Mouse (Mus musculus): ENCODE measurements around the gene Ssr2. TPM values are rescaled to one million over a fixed set of nuclear protein-coding genes. Genes with fewer than 3 reads are reported as not detected.

Ssr2 gene
- polyA plus RNA-seq, 1 experiment from 2014 or later: 127 TPM

- H3K4me2 ChIP-seq (ENCODE audit: low read depth, low read length): peak overlapping the region; percentile 95
- peak overlapping the region; percentile 96 for H3K4me3 ChIP-seq (ENCODE audit: low read depth, low read length)
- H3K9ac ChIP-seq (replicated peaks; ENCODE audit: low read depth, low read length): peak overlapping the region; percentile 96
- no peaks in the 10 kb centered on the region for H3K27me3 ChIP-seq (ENCODE audit: control insufficient read depth, insufficient read depth, low read length)
- H3K27ac ChIP-seq (ENCODE audit: low read depth, low read length): peak overlapping the region; percentile 97
- under 1% methylated on average over 61 of the region's 64 CpGs for WGBS
- no peaks in the 10 kb centered on the region for H3K9me3 ChIP-seq (ENCODE audit: control insufficient read depth, low read length)
- ATAC-seq (ENCODE audit: low read depth): peak; percentile 58
- peaks cover 22% of the 10 kb centered on the region for H3K4me1 ChIP-seq (ENCODE audit: control insufficient read depth, insufficient read depth, low read length)
- H3K36me3 ChIP-seq (ENCODE audit: control insufficient read depth, insufficient read depth, low read length): no peaks in the 10 kb centered on the region; the same call in 1 of the 2 replicates
These were observed 45.4 kb downstream of the Ssr2 start for GRCm38 (mm10) chr3:88620992-88621536.

- H3K4me3 ChIP-seq (ENCODE audit: low read depth, low read length): peak overlapping the region; percentile 96
- no peaks in the 10 kb centered on the region for H3K27me3 ChIP-seq (ENCODE audit: control insufficient read depth, insufficient read depth, low read length)
- 0% methylated on average over 30 of the region's 36 CpGs for WGBS
- H3K27ac ChIP-seq (ENCODE audit: low read depth, low read length): peak overlapping the region; percentile 97
- peak; percentile 2; the same call in 1 of the 2 replicates for ATAC-seq (ENCODE audit: low read depth)
- peak overlapping the region; percentile 96 for H3K9ac ChIP-seq (replicated peaks; ENCODE audit: low read depth, low read length)
- H3K36me3 ChIP-seq (ENCODE audit: control insufficient read depth, insufficient read depth, low read length): no peaks in the 10 kb centered on the region
- no peaks in the 10 kb centered on the region for H3K9me3 ChIP-seq (ENCODE audit: control insufficient read depth, low read length)
- peaks cover 24% of the 10 kb centered on the region for H3K4me1 ChIP-seq (ENCODE audit: control insufficient read depth, insufficient read depth, low read length)
- H3K4me2 ChIP-seq (ENCODE audit: low read depth, low read length): peak overlapping the region; percentile 95
These were observed 45.9 kb downstream of the Ssr2 start for GRCm38 (mm10) chr3:88621537-88622112.

GRCm38 (mm10) chr3:88622113-88622940 lies 46.7 kb downstream of the Ssr2 start:
- H3K9me3 ChIP-seq (ENCODE audit: control insufficient read depth, low read length): no peaks in the 10 kb centered on the region
- H3K27ac ChIP-seq (ENCODE audit: low read depth, low read length): peak overlapping the region; percentile 97
- peaks cover 29% of the 10 kb centered on the region for H3K4me1 ChIP-seq (ENCODE audit: control insufficient read depth, insufficient read depth, low read length)
- H3K27me3 ChIP-seq (ENCODE audit: control insufficient read depth, insufficient read depth, low read length): no peaks in the 10 kb centered on the region
- under 1% methylated on average over 24 of the region's 24 CpGs for WGBS
- peak overlapping the region; percentile 96 for H3K4me3 ChIP-seq (ENCODE audit: low read depth, low read length)
- H3K4me2 ChIP-seq (ENCODE audit: low read depth, low read length): peak overlapping the region; percentile 95
- ATAC-seq (ENCODE audit: low read depth): peak; percentile 21; the same call in 1 of the 2 replicates
- peak overlapping the region; percentile 96 for H3K9ac ChIP-seq (replicated peaks; ENCODE audit: low read depth, low read length)
- no peaks in the 10 kb centered on the region for H3K36me3 ChIP-seq (ENCODE audit: control insufficient read depth, insufficient read depth, low read length)

GRCm38 (mm10) chr3:88622941-88623345 lies 47.3 kb downstream of the Ssr2 start:
- H3K4me1 ChIP-seq (ENCODE audit: control insufficient read depth, insufficient read depth, low read length): peaks cover 29% of the 10 kb centered on the region
- no peaks in the 10 kb centered on the region for H3K9me3 ChIP-seq (ENCODE audit: control insufficient read depth, low read length)
- ATAC-seq (ENCODE audit: low read depth): peak; percentile 19; the same call in 1 of the 2 replicates
- peak overlapping the region; percentile 96 for H3K4me3 ChIP-seq (ENCODE audit: low read depth, low read length)
- peak overlapping the region; percentile 96 for H3K9ac ChIP-seq (replicated peaks; ENCODE audit: low read depth, low read length)
- H3K4me2 ChIP-seq (ENCODE audit: low read depth, low read length): peak overlapping the region; percentile 95
- no peaks in the 10 kb centered on the region for H3K27me3 ChIP-seq (ENCODE audit: control insufficient read depth, insufficient read depth, low read length)
- H3K27ac ChIP-seq (ENCODE audit: low read depth, low read length): peak overlapping the region; percentile 97
- 3% methylated on average over 6 of the region's 6 CpGs for WGBS
- H3K36me3 ChIP-seq (ENCODE audit: control insufficient read depth, insufficient read depth, low read length): no peaks in the 10 kb centered on the region

GRCm38 (mm10) chr3:88623346-88624135 lies 47.9 kb downstream of the Ssr2 start:
- Histone ChIP-seq H3K4me3 (ENCODE audit: low read depth, low read length) (peak overlapping the region; percentile 96), H3K9ac (replicated peaks; ENCODE audit: low read depth, low read length) (peak overlapping the region; percentile 96), H3K9me3 (ENCODE audit: control insufficient read depth, low read length) (no peaks in the 10 kb centered on the region), H3K27me3 (ENCODE audit: control insufficient read depth, insufficient read depth, low read length) (no peaks in the 10 kb centered on the region), H3K36me3 (ENCODE audit: control insufficient read depth, insufficient read depth, low read length) (no peaks in the 10 kb centered on the region), H3K4me2 (ENCODE audit: low read depth, low read length) (peak overlapping the region; percentile 95), H3K27ac (ENCODE audit: low read depth, low read length) (peak overlapping the region; percentile 97), H3K4me1 (ENCODE audit: control insufficient read depth, insufficient read depth, low read length) (peaks cover 29% of the 10 kb centered on the region)
- no peak for ATAC-seq (ENCODE audit: low read depth)
- WGBS: under 1% methylated on average over 15 of the region's 15 CpGs

GRCm38 (mm10) chr3:88624324-88624723 lies 48.6 kb downstream of the Ssr2 start:
- ATAC-seq (ENCODE audit: low read depth): peak; percentile 29; the same call in 1 of the 2 replicates

GRCm38 (mm10) chr3:88624951-88625350 lies 49.3 kb downstream of the Ssr2 start:
- H3K4me1 ChIP-seq (ENCODE audit: control insufficient read depth, insufficient read depth, low read length): peaks cover 29% of the 10 kb centered on the region

More at GRCm38 (mm10) chr3:88624324-88624723, 48.6 kb downstream of the Ssr2 start:
- peaks cover 29% of the 10 kb centered on the region for H3K4me1 ChIP-seq (ENCODE audit: control insufficient read depth, insufficient read depth, low read length)
- WGBS: 1% methylated on average over 4 of the region's 4 CpGs
- H3K9me3 ChIP-seq (ENCODE audit: control insufficient read depth, low read length): no peaks in the 10 kb centered on the region
- 0 out of 2 replicates have a peak, but pooled peaks cover 1% of the 10 kb centered on the region for H3K36me3 ChIP-seq (ENCODE audit: control insufficient read depth, insufficient read depth, low read length)
- H3K27me3 ChIP-seq (ENCODE audit: control insufficient read depth, insufficient read depth, low read length): no peaks in the 10 kb centered on the region
- peak overlapping the region; percentile 95 for H3K4me2 ChIP-seq (ENCODE audit: low read depth, low read length)
- H3K27ac ChIP-seq (ENCODE audit: low read depth, low read length): peak overlapping the region; percentile 97
- peak overlapping the region; percentile 96 for H3K9ac ChIP-seq (replicated peaks; ENCODE audit: low read depth, low read length)
- H3K4me3 ChIP-seq (ENCODE audit: low read depth, low read length): peak overlapping the region; percentile 96

GRCm38 (mm10) chr3:88625531-88625930 lies 49.9 kb downstream of the Ssr2 start:
- H3K9me3 ChIP-seq (ENCODE audit: control insufficient read depth, low read length): no peaks in the 10 kb centered on the region
- no peak overlapping the region for H3K27ac ChIP-seq (ENCODE audit: low read depth, low read length)
- H3K27me3 ChIP-seq (ENCODE audit: control insufficient read depth, insufficient read depth, low read length): no peaks in the 10 kb centered on the region
- H3K9ac ChIP-seq (replicated peaks; ENCODE audit: low read depth, low read length): no peak overlapping the region
- 95% methylated on average over 7 of the region's 7 CpGs for WGBS
- no peak for ATAC-seq (ENCODE audit: low read depth)
- 0 out of 2 replicates have a peak overlapping the region, but pooled peaks have one; percentile 96 for H3K4me3 ChIP-seq (ENCODE audit: low read depth, low read length)
- peaks cover 29% of the 10 kb centered on the region for H3K4me1 ChIP-seq (ENCODE audit: control insufficient read depth, insufficient read depth, low read length)
- peaks cover 13% of the 10 kb centered on the region for H3K36me3 ChIP-seq (ENCODE audit: control insufficient read depth, insufficient read depth, low read length)
- H3K4me2 ChIP-seq (ENCODE audit: low read depth, low read length): peak overlapping the region; percentile 95

More at GRCm38 (mm10) chr3:88624951-88625350, 49.3 kb downstream of the Ssr2 start:
- no peak for ATAC-seq (ENCODE audit: low read depth)
- H3K9ac ChIP-seq (replicated peaks; ENCODE audit: low read depth, low read length): peak overlapping the region; percentile 96
- 0 out of 2 replicates have a peak, but pooled peaks cover 7% of the 10 kb centered on the region for H3K36me3 ChIP-seq (ENCODE audit: control insufficient read depth, insufficient read depth, low read length)
- peak overlapping the region; percentile 97 for H3K27ac ChIP-seq (ENCODE audit: low read depth, low read length)
- peak overlapping the region; percentile 96 for H3K4me3 ChIP-seq (ENCODE audit: low read depth, low read length)
- no peaks in the 10 kb centered on the region for H3K9me3 ChIP-seq (ENCODE audit: control insufficient read depth, low read length)
- no peaks in the 10 kb centered on the region for H3K27me3 ChIP-seq (ENCODE audit: control insufficient read depth, insufficient read depth, low read length)
- WGBS: 12% methylated on average over 2 of the region's 2 CpGs
- peak overlapping the region; percentile 95 for H3K4me2 ChIP-seq (ENCODE audit: low read depth, low read length)

Data from neural tube, embryonic 14.5 days (tissue).